In the genomic region with DNA sequence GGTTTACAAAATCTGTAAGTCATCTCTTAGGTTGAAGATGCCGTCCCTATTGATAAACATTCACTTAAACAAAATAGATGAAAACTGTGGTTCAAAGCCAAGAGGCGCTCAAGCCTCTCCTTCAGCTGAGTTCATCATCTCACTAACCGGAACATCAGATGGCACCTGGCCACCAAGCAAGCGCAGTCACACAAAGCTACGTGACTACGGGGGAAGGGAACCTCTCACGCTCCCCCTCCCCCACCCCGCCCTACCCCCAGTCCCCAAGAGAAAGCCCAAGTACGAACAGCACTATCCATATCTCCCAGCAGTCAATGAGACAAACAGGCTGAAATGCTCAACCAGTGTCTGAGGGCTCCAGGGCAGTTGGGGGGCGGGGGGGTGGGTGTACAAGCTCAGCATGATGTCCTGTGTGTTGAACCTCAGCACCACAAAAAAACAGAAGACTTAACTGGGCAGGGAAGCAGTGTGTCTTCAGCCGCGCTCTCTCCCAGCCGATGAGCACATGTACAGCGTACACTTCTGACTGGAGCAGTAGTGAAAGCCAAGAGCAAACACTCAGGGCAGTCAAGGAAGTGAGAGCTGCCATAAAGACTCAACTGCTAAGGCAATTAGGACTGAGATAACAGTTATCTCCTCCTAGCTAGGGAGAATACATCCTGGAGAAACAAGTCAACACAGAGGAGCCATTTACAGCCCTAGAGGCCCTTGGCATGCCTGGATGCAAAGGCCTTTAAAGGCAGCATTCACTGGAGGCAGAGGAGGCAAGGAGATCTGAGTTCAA, we compare ENCODE assay signal across 12 mouse cellular contexts. TPM values are rescaled to one million over a fixed set of nuclear protein-coding genes. Genes with fewer than 3 reads are reported as not detected.
DNase-seq lines count a peak whose midpoint lies in the region; ATAC-seq and TF ChIP-seq lines count a peak whose summit lies in the region.
"Had no signal": no experiment of that assay in that cellular context is flagged by ENCODE, and none has a peak within 500 bp of the region (broad histone marks: within the 10 kb centered on the region; RNA-seq: fewer than 3 reads in every experiment).

No protein-coding gene starts in this region.

- 34% methylated on average over 14 of the region's 14 CpGs for WGBS in heart, embryonic 10.5 days
- WGBS in midbrain, embryonic 10.5 days: 81% methylated on average over 14 of the region's 14 CpGs
- WGBS in midbrain, embryonic 16.5 days: 67% methylated on average over 14 of the region's 14 CpGs
- 46% methylated on average over 14 of the region's 14 CpGs for WGBS in intestine, embryonic 15.5 days
- 46% methylated on average over 14 of the region's 14 CpGs for WGBS in stomach, embryonic 16.5 days

- DNase-seq in heart, embryonic 10.5 days (ENCODE audit: low spot score): no peak
- no peak for DNase-seq in heart, postnatal 10 days
- no peak for DNase-seq in midbrain, embryonic 10.5 days (ENCODE audit: low spot score)
- DNase-seq in frontal cortex, postnatal 25 days (ENCODE audit: low spot score in 2 of 2): no peak
- no peak for DNase-seq in layer of hippocampus, adult 2 months (ENCODE audit: low spot score in 2 of 2)
- DNase-seq: adrenal gland, postnatal 10 days; B cell, adult 2 months; cerebellum, postnatal 36 days had no signal

- no peak overlapping the region for H3K4me2 ChIP-seq in midbrain, embryonic 16.5 days (ENCODE audit: low read length)
- no peak overlapping the region for H3K4me2 ChIP-seq in intestine, embryonic 15.5 days (replicated peaks)
- no peak overlapping the region; the same call in 1 of the 2 replicates for H3K4me2 ChIP-seq in stomach, embryonic 16.5 days (ENCODE audit: low read depth, low read length)
- H3K4me2 ChIP-seq: midbrain, embryonic 12.5 days had no signal

- intact Hi-C loops in heart, postnatal 10 days (cut with DNase I): loop anchor here (5.0 kb wide), 2 partner anchors 41 to 119 kb away; a partner anchor contains a TSS

- TF ChIP-seq CTCF in layer of hippocampus, adult 2 months (conservative IDR thresholded peaks at IDR 0.05): no peak

- H3K4me1 ChIP-seq in heart, embryonic 10.5 days: peaks cover 75% of the 10 kb centered on the region
- peaks cover 60% of the 10 kb centered on the region for H3K4me1 ChIP-seq in midbrain, embryonic 10.5 days
- H3K4me1 ChIP-seq in midbrain, embryonic 16.5 days (ENCODE audit: control insufficient read depth, insufficient read depth, low read length): peaks cover 33% of the 10 kb centered on the region
- H3K4me1 ChIP-seq in intestine, embryonic 15.5 days (replicated peaks): peaks cover 42% of the 10 kb centered on the region
- H3K4me1 ChIP-seq in stomach, embryonic 16.5 days (ENCODE audit: control insufficient read depth, insufficient read depth, low read length): peaks cover 51% of the 10 kb centered on the region

- ATAC-seq in midbrain, embryonic 16.5 days: no peak
- peak; percentile 84 for ATAC-seq in intestine, embryonic 15.5 days
- peak; percentile 45; the same call in 1 of the 2 replicates for ATAC-seq in stomach, embryonic 16.5 days (ENCODE audit: insufficient read depth, low FRiP score)

- H3K9ac ChIP-seq in midbrain, embryonic 16.5 days (ENCODE audit: low read depth, low read length): no peak overlapping the region
- no peak overlapping the region for H3K9ac ChIP-seq in intestine, embryonic 15.5 days
- no peak overlapping the region for H3K9ac ChIP-seq in stomach, embryonic 16.5 days (ENCODE audit: low read length)
- H3K9ac ChIP-seq: midbrain, embryonic 12.5 days had no signal

- H3K9me3 ChIP-seq in heart, embryonic 10.5 days: no peaks in the 10 kb centered on the region
- no peaks in the 10 kb centered on the region for H3K9me3 ChIP-seq in midbrain, embryonic 10.5 days (replicated peaks)
- no peaks in the 10 kb centered on the region for H3K9me3 ChIP-seq in midbrain, embryonic 16.5 days (replicated peaks; ENCODE audit: control insufficient read depth, low read length, poor library complexity, severe bottlenecking)
- no peaks in the 10 kb centered on the region for H3K9me3 ChIP-seq in intestine, embryonic 15.5 days
- H3K9me3 ChIP-seq in stomach, embryonic 16.5 days (replicated peaks; ENCODE audit: control insufficient read depth, low read length): no peaks in the 10 kb centered on the region
- H3K9me3 ChIP-seq: midbrain, embryonic 12.5 days had no signal

- peak overlapping the region; percentile 34 for H3K4me3 ChIP-seq in heart, embryonic 10.5 days
- no peak overlapping the region for H3K4me3 ChIP-seq in midbrain, embryonic 10.5 days
- no peak overlapping the region for H3K4me3 ChIP-seq in midbrain, embryonic 16.5 days (ENCODE audit: low read depth, low read length)
- H3K4me3 ChIP-seq in intestine, embryonic 15.5 days (replicated peaks): no peak overlapping the region
- no peak overlapping the region for H3K4me3 ChIP-seq in stomach, embryonic 16.5 days (replicated peaks; ENCODE audit: low read length)
- no peak overlapping the region; the same call in 1 of the 2 replicates for H3K4me3 ChIP-seq in layer of hippocampus, adult 2 months
- H3K4me3 ChIP-seq: midbrain, embryonic 12.5 days had no signal

- H3K27ac ChIP-seq in heart, embryonic 10.5 days: peak overlapping the region; percentile 75
- 0 out of 2 replicates have a peak overlapping the region, but pooled peaks have one; percentile 13 for H3K27ac ChIP-seq in midbrain, embryonic 10.5 days (replicated peaks)
- H3K27ac ChIP-seq in midbrain, embryonic 16.5 days (ENCODE audit: low read length): no peak overlapping the region
- no peak overlapping the region for H3K27ac ChIP-seq in intestine, embryonic 15.5 days
- peak overlapping the region; percentile 18; the same call in 1 of the 2 replicates for H3K27ac ChIP-seq in stomach, embryonic 16.5 days (ENCODE audit: low read length)
- H3K27ac ChIP-seq in layer of hippocampus, adult 2 months: no peak overlapping the region
- H3K27ac ChIP-seq: midbrain, embryonic 12.5 days had no signal

- 0 out of 2 replicates have a peak, but pooled peaks cover 3% of the 10 kb centered on the region for H3K36me3 ChIP-seq in heart, embryonic 10.5 days
- peaks cover 35% of the 10 kb centered on the region for H3K36me3 ChIP-seq in midbrain, embryonic 10.5 days
- no peaks in the 10 kb centered on the region for H3K36me3 ChIP-seq in midbrain, embryonic 16.5 days (ENCODE audit: control insufficient read depth, insufficient read depth, low read length)
- H3K36me3 ChIP-seq in intestine, embryonic 15.5 days: no peaks in the 10 kb centered on the region
- H3K36me3 ChIP-seq in stomach, embryonic 16.5 days (ENCODE audit: control insufficient read depth, insufficient read depth, low read length): no peaks in the 10 kb centered on the region
- H3K36me3 ChIP-seq: midbrain, embryonic 12.5 days had no signal

- H3K27me3 ChIP-seq in heart, embryonic 10.5 days (ENCODE audit: insufficient read depth, poor library complexity, severe bottlenecking): no peaks in the 10 kb centered on the region
- H3K27me3 ChIP-seq in midbrain, embryonic 10.5 days (ENCODE audit: low read depth, poor library complexity, severe bottlenecking): no peaks in the 10 kb centered on the region
- H3K27me3 ChIP-seq in midbrain, embryonic 16.5 days (ENCODE audit: control insufficient read depth, insufficient read depth, low read depth, low read length): no peaks in the 10 kb centered on the region
- H3K27me3 ChIP-seq in intestine, embryonic 15.5 days (replicated peaks): no peaks in the 10 kb centered on the region
- no peaks in the 10 kb centered on the region for H3K27me3 ChIP-seq in stomach, embryonic 16.5 days (ENCODE audit: control insufficient read depth, insufficient read depth, low read length)
- H3K27me3 ChIP-seq: midbrain, embryonic 12.5 days had no signal

RNA-seq across cellular contexts. Expression of a gene that starts 11.5 kb away (rescaled TPM):
- 80.6 and 114 TPM in 2 replicates for polyA plus RNA-seq in heart, embryonic 10.5 days (2016; fragmentation: Nextera tagmentation; extraction: Ambion mirVana)
- 10 to 100 TPM; 55.1 to 56.9 TPM for total RNA-seq in heart, postnatal 10 days (2021)
- polyA plus RNA-seq in midbrain, embryonic 10.5 days (2016; fragmentation: Nextera tagmentation; extraction: Ambion mirVana): 101 and 109 TPM in 2 replicates
- 48.9 and 52.3 TPM in 2 replicates for polyA plus RNA-seq in midbrain, embryonic 16.5 days (2015; fragmentation: Nextera tagmentation; extraction: Ambion mirVana)
- polyA plus RNA-seq in intestine, embryonic 15.5 days (2015; fragmentation: Nextera tagmentation; extraction: Ambion mirVana): 49.5 and 52.3 TPM in 2 replicates
- polyA plus RNA-seq in stomach, embryonic 16.5 days (2015; fragmentation: Nextera tagmentation; extraction: Ambion mirVana): 65.4 and 70.9 TPM in 2 replicates
- 10 to 100 TPM; 36.5 to 36.7 TPM for total RNA-seq in layer of hippocampus, adult 2 months (2021)

RNA-seq across cellular contexts. Expression of a gene that starts 34.6 kb away (rescaled TPM):
- polyA plus RNA-seq in heart, embryonic 10.5 days (2016; fragmentation: Nextera tagmentation; extraction: Ambion mirVana): 79.1 and 88.0 TPM in 2 replicates
- 10 to 100 TPM; 84.6 to 94.3 TPM for total RNA-seq in heart, postnatal 10 days (2021)
- 85.4 and 87.1 TPM in 2 replicates for polyA plus RNA-seq in midbrain, embryonic 10.5 days (2016; fragmentation: Nextera tagmentation; extraction: Ambion mirVana)
- polyA plus RNA-seq in midbrain, embryonic 16.5 days (2015; fragmentation: Nextera tagmentation; extraction: Ambion mirVana): 81.2 and 84.4 TPM in 2 replicates
- polyA plus RNA-seq in intestine, embryonic 15.5 days (2015; fragmentation: Nextera tagmentation; extraction: Ambion mirVana): 101 and 109 TPM in 2 replicates
- 112 TPM in 2 replicates for polyA plus RNA-seq in stomach, embryonic 16.5 days (2015; fragmentation: Nextera tagmentation; extraction: Ambion mirVana)
- 10 to 100 TPM; 49.6 to 50.4 TPM for total RNA-seq in layer of hippocampus, adult 2 months (2021)

Comparison
In these comparisons a context has a peak if more than half of its experiments do, and no peak if none do; other contexts are left out.
1. H3K27ac ChIP-seq: peak in heart, embryonic 10.5 days (single experiment), midbrain, embryonic 10.5 days (single experiment) and stomach, embryonic 16.5 days (single experiment); none in midbrain, embryonic 16.5 days (single experiment), intestine, embryonic 15.5 days (single experiment) and layer of hippocampus, adult 2 months (single experiment).